Mouse (Mus musculus) heart, adult 11 months (tissue): ENCODE measurements around the gene Flywch2.
A peak's percentile ranks its signal among the peaks of the same experiment; 100 is the strongest.

Source experiments
- DNase-seq: peaks from one replicate; pipeline ENCODE4 v3.0.0; 2022

Flywch2 gene

GRCm38 (mm10) chr17:23748026-23748425 is 37.9 kb downstream of the Flywch2 start:
- DNase-seq = no peak

- peak; percentile 83 for DNase-seq
Observed at GRCm38 (mm10) chr17:23747471-23747870, 38.4 kb downstream of the Flywch2 start.

- DNase-seq = no peak
Observed at GRCm38 (mm10) chr17:23746767-23747166, 39.1 kb downstream of the Flywch2 start.

- peak; percentile 93 for DNase-seq
Observed at GRCm38 (mm10) chr17:23746311-23746710, 39.6 kb downstream of the Flywch2 start.

GRCm38 (mm10) chr17:23745301-23746251 is 40.3 kb downstream of the Flywch2 start, which contains the start of gene Kremen2:
Gene Kremen2 (minus strand): TSS chr17:23745833.
- DNase-seq = no peak

GRCm38 (mm10) chr17:23744651-23745050 is 41.2 kb downstream of the Flywch2 start:
- DNase-seq = peak; percentile 92

- DNase-seq = no peak
Observed at GRCm38 (mm10) chr17:23744076-23744475, 41.8 kb downstream of the Flywch2 start.

GRCm38 (mm10) chr17:23742941-23743340 is 42.9 kb downstream of the Flywch2 start:
- no peak for DNase-seq

GRCm38 (mm10) chr17:23742210-23742793 is 43.6 kb downstream of the Flywch2 start:
- peak; percentile 93 for DNase-seq

GRCm38 (mm10) chr17:23741359-23742209 is 44.3 kb downstream of the Flywch2 start:
- DNase-seq = peak; percentile 91

- no peak for DNase-seq
Observed at GRCm38 (mm10) chr17:23740598-23741021, 45.3 kb downstream of the Flywch2 start, which contains the start of gene Paqr4. Gene Paqr4 (minus strand): TSS chr17:23740867.

GRCm38 (mm10) chr17:23740136-23740584 is 45.7 kb downstream of the Flywch2 start:
- peak; percentile 100 for DNase-seq

- DNase-seq = peak; percentile 95
Observed at GRCm38 (mm10) chr17:23739202-23740135, 46.4 kb downstream of the Flywch2 start.

GRCm38 (mm10) chr17:23738836-23739201 is 47.1 kb downstream of the Flywch2 start:
- DNase-seq = no peak

- DNase-seq = peak; percentile 93
Observed at GRCm38 (mm10) chr17:23737493-23738445, 48.1 kb downstream of the Flywch2 start.

- DNase-seq = no peak
Observed at GRCm38 (mm10) chr17:23734341-23734740, 51.5 kb downstream of the Flywch2 start.

GRCm38 (mm10) chr17:23730441-23730840 is 55.4 kb downstream of the Flywch2 start:
- no peak for DNase-seq
